Mouse (Mus musculus): ENCODE data around the gene 1700021F07Rik.
A peak's percentile ranks its signal among the peaks of the same experiment; 100 is the strongest.

The 1700021F07Rik gene

DNA sequence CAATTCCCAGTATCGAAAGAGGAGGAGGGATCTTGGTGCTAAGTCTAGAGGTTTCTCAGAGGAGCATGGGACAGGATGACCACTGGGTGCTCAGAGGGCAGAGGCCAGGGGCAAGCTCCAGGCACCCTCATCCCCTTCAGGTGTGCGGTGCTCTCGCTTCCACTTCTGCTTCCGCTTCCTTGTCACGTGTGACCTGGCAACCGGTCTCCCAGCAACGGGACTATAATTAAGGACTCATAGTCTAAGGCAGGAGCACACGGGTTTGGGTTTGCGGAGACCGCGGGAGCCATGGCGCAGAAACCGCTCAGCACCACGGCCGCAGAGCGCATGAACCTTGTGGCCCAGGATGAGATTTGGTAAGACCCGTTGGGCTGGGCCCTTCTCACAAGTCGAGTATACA lies at the start of gene 1700021F07Rik:
1700021F07Rik (plus strand) TSS at position 211 of the 400 bp plus-strand sequence.
- DNase-seq (ENCODE audit: low spot score in 2 of 2), result no peak

DNA sequence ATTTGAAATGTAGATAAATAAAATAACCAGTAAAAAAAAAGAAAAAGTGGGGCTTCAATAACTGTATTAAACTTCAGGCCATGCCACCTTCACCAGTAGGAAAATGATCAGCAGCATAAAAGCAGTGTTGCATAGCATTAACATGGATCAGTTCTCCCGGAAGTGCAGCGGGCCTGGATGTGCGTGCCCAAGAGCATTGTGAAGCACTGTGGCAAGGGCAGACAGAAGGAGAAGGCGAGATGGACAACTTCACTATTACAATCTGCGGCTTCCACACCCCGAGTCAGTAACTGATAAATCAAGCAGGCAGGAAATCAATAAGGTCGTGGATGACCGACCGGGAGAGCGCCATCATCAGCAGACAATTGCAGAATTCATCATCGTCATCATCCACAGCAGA lies 49.2 kb upstream of the 1700021F07Rik start:
- DNase-seq (ENCODE audit: low spot score in 2 of 2), result no peak

GRCm38 (mm10) chr2:173479050-173479449 lies 43.3 kb upstream of the 1700021F07Rik start:
- no peak for DNase-seq (ENCODE audit: low spot score in 2 of 2)

DNA sequence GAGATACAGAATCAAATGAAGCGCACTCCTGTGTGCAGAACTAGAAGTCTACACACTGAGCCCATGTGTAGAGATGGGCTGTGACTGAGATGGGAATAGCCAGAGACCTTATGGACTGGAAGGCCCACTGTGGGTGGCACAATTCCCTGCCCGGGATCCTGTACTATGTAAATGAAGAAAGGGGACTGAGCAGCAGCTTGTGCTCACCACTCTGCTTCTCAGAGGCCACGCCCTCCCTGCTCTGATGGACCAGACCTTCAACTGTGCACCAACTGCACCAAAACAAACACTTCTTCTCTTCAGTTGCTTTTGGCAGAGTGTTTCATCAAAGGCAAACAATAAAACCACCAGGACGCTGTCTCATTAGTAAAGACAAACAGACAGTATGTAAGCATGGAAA lies 37.9 kb upstream of the 1700021F07Rik start:
- DNase-seq (ENCODE audit: low spot score in 2 of 2), result no peak

- no peak for DNase-seq (ENCODE audit: low spot score in 2 of 2)
These were observed 22.8 kb upstream of the 1700021F07Rik start for GRCm38 (mm10) chr2:173499612-173500011.

GRCm38 (mm10) chr2:173513977-173514376 lies 8.4 kb upstream of the 1700021F07Rik start:
- DNase-seq (ENCODE audit: low spot score in 2 of 2), result no peak

- DNase-seq (ENCODE audit: low spot score in 2 of 2), result no peak
These were observed 7.2 kb upstream of the 1700021F07Rik start for GRCm38 (mm10) chr2:173515186-173515585.

- DNase-seq (ENCODE audit: low spot score in 2 of 2), result no peak
These were observed 6.1 kb upstream of the 1700021F07Rik start for GRCm38 (mm10) chr2:173516150-173516855.

DNA sequence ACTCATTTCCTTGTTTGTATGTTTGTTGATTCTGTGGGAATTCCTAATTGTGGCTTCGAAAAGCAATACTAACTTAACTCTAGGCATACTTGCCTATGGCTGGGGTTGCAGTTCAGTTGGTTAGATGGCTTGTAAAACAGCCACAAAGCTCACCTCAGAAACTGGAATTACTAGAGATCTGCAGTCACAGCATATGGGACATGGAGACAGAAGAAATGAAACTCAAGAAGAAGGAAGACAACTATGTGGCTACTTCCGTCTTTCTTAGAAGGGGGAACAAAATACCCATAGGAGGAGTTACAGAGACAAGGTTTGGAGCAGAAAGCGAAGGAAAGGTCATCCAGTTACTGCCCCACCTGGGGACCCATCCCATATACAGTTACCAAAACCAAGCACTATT lies 6.1 kb downstream of the 1700021F07Rik start:
- DNase-seq (ENCODE audit: low spot score in 2 of 2), result no peak

DNA sequence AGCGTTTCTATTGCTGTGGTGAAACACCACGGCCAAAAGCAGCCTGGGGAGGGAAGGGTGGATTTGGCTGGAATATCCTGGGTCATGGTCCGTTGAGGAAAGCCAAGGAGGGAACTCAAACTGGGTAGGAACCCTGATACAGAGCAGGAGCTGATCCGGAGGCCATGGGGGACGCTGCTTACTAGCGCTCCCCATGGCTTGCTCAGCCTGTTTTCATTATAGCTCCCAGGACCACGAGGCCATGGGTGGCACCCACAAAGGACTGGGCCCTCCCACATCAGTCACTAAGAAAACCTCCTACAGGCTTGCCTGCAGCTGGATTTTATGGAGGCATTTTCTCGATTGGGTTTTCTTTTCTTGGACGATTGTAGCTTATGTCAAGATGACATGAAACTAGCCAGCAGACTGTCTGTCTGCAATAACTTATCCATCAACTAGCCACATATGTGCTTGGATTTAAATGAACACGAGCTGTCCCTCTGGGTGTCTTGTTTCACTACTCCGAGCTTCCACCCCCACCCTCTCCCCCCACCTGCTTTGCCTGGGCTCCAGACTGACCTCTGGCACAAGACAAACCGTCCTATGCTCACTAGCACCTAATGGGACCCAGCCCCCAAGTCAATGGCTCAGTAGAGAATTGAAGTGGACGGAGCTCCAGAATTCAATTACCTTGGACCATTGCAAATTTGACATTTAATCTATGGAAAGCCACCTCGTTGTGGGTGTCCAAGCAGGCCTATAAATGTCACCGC lies 10.5 kb downstream of the 1700021F07Rik start:
- DNase-seq (ENCODE audit: low spot score in 2 of 2), result no peak

- DNase-seq (ENCODE audit: low spot score in 2 of 2), result peak; percentile 36 to 40
These were observed 12.2 kb downstream of the 1700021F07Rik start for GRCm38 (mm10) chr2:173534581-173534980.

GRCm38 (mm10) chr2:173535390-173535789 lies 13.0 kb downstream of the 1700021F07Rik start:
- no peak for DNase-seq (ENCODE audit: low spot score in 2 of 2)

- DNase-seq (ENCODE audit: low spot score in 2 of 2), result no peak
These were observed 13.5 kb downstream of the 1700021F07Rik start for GRCm38 (mm10) chr2:173535886-173536285.

GRCm38 (mm10) chr2:173539781-173540180 lies 17.4 kb downstream of the 1700021F07Rik start:
- DNase-seq (ENCODE audit: low spot score in 2 of 2), result no peak

DNA sequence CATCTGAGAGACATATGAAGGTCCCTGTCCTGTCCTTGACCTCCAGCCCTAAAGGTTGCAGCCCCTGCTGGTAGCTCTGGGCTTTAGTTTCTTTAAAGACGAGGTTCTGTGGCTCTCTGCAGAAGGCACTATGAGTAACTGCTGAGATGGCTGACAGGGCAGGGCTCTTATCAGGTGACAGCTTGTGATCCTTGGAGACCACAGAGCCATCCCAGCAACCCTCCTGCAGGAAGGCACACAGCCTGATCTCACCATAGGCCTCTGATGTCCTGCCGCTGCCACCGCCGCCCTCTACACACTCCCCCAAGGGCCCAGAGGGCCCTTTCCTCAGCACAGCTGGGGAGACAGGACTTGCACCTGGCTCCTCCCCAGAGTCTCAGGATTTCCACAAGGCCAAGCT lies 19.4 kb downstream of the 1700021F07Rik start:
- DNase-seq (ENCODE audit: low spot score in 2 of 2), result no peak

- no peak for DNase-seq (ENCODE audit: low spot score in 2 of 2)
These were observed 20.3 kb downstream of the 1700021F07Rik start for GRCm38 (mm10) chr2:173542716-173543115.

GRCm38 (mm10) chr2:173545992-173546703 lies 23.8 kb downstream of the 1700021F07Rik start:
- peak; percentile 64 to 70 for DNase-seq (ENCODE audit: low spot score in 2 of 2)

GRCm38 (mm10) chr2:173549236-173549635 lies 26.9 kb downstream of the 1700021F07Rik start:
- DNase-seq (ENCODE audit: low spot score in 2 of 2), result no peak

DNA sequence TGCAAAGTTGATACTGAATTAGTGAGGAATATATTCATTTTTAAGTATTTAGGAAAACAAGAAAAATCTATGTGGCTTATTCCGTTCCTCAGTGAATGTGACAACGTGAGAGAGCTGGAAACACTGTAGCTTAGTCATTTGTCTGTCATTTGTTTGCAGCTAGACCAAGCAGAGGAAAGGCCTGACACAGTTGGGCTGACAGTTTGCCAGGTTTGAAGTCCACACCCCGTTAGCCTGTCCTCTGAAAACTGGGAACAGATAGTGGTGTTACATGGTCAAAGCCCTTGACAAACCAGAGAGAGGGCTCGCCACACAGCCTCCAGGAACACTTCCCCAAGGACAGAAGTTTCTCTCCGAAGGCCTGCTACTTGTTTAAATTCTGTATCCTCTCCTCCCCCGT lies 28.3 kb downstream of the 1700021F07Rik start:
- DNase-seq (ENCODE audit: low spot score in 2 of 2), result no peak

DNA sequence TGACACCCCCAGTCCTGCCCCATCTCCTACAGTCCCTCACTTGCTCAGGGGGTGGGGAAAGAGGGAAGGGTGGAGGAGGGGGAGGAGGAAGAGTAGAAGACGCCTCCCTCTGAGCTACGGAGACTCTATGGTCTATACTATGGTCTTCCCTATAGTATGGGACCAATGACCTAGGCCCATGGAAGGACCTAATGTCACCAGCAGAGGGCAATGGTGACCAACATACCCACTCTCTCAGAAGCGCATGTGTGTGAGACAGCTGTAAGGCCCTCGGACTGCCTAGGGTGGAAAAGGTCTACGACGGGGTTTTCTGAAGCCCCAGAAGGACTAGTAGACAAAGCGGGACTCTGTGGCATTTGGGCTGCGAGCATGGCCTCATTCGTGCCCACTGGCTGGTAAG lies 31.5 kb downstream of the 1700021F07Rik start:
- peak; percentile 23 to 39 for DNase-seq (ENCODE audit: low spot score in 2 of 2)

GRCm38 (mm10) chr2:173558754-173559396 lies 36.5 kb downstream of the 1700021F07Rik start:
- no peak for DNase-seq (ENCODE audit: low spot score in 2 of 2)
